Mouse (Mus musculus) small intestine, adult 2 months (tissue): Measurements from ENCODE around the gene Ift43.

Experiments
- CTCF ChIP-seq: fragments of 200-500 bp; IDR thresholded peaks from 2 replicates; pipeline ENCODE4 v1.5.1; 2012; ENCODE audit warnings: low read depth, mild to moderate bottlenecking, control low read depth, inconsistent platforms, low read length, moderate library complexity, mixed read lengths; ENCODE audit not compliant: insufficient replicate concordance, insufficient read length; ENCODE audit errors: extremely low read depth
- POLR2A ChIP-seq: fragments of 200-500 bp; IDR thresholded peaks from 2 replicates; pipeline ENCODE4 v1.6.1; 2012; ENCODE audit warnings: low read depth, mild to moderate bottlenecking, control low read depth, inconsistent platforms, low read length, moderate library complexity

DNA sequence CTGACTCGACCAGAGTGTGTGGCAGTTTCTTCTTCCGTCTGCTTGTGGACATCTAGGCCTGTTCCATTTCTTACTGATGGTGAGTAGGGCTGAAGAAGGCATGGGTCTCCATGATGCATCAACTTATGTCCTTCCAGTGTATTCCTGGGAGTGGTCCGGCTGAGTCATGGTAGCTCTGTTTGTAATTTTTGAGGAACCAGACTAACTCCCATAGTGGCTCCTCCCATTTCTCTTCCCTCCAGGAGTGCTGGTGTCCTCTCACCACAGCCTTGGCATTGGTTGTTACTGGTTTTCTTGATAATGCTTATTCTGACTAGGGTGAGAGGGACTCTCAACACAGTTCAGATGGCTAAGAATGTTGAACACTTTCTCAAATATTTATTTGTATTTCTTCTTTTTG lies 63.9 kb downstream of the Ift43 start:
- TF ChIP-seq CTCF (no peak), POLR2A (no peak)
